Mouse (Mus musculus): ENCODE results near the gene Shc3. TPM values are rescaled to one million over a fixed set of nuclear protein-coding genes. Genes with fewer than 3 reads are reported as not detected.

Gene Shc3
- polyA plus RNA-seq, 1 experiment from 2014 or later = 5.4 TPM

GRCm38 (mm10) chr13:51468697-51469250, 100.4 kb downstream of the Shc3 start:
- no peaks in the 10 kb centered on the region for H3K4me1 ChIP-seq
- WGBS = 75% methylated on average over 17 of the region's 17 CpGs
- H3K9ac ChIP-seq = no peak overlapping the region
- no peaks in the 10 kb centered on the region for H3K36me3 ChIP-seq
- H3K27ac ChIP-seq = no peak overlapping the region
- H3K9me3 ChIP-seq = no peaks in the 10 kb centered on the region
- no peaks in the 10 kb centered on the region for H3K27me3 ChIP-seq (replicated peaks)
- H3K4me2 ChIP-seq (replicated peaks) = no peak overlapping the region
- H3K4me3 ChIP-seq = no peak overlapping the region
- ATAC-seq (ENCODE audit: low FRiP score, low read depth) = no peak

- H3K27ac ChIP-seq = no peak overlapping the region
Measured at GRCm38 (mm10) chr13:51466117-51466841, 102.9 kb downstream of the Shc3 start.

GRCm38 (mm10) chr13:51464294-51464693, 104.9 kb downstream of the Shc3 start:
- H3K36me3 ChIP-seq = no peaks in the 10 kb centered on the region
- no peak for ATAC-seq (ENCODE audit: low FRiP score, low read depth)
- H3K9me3 ChIP-seq = no peaks in the 10 kb centered on the region
- H3K4me1 ChIP-seq = no peaks in the 10 kb centered on the region
- H3K4me2 ChIP-seq (replicated peaks) = no peak overlapping the region
- H3K4me3 ChIP-seq = no peak overlapping the region
- no peaks in the 10 kb centered on the region for H3K27me3 ChIP-seq (replicated peaks)
- 82% methylated on average over 4 of the region's 4 CpGs for WGBS
- no peak overlapping the region for H3K9ac ChIP-seq
- H3K27ac ChIP-seq = no peak overlapping the region

More at GRCm38 (mm10) chr13:51466117-51466841, 102.9 kb downstream of the Shc3 start:
- Histone ChIP-seq H3K9ac (no peak overlapping the region), H3K9me3 (no peaks in the 10 kb centered on the region), H3K4me3 (no peak overlapping the region), H3K36me3 (no peaks in the 10 kb centered on the region), H3K4me1 (no peaks in the 10 kb centered on the region), H3K4me2 (replicated peaks) (no peak overlapping the region), H3K27me3 (replicated peaks) (no peaks in the 10 kb centered on the region)
- 83% methylated on average over 14 of the region's 14 CpGs for WGBS
- no peak for ATAC-seq (ENCODE audit: low FRiP score, low read depth)

GRCm38 (mm10) chr13:51456190-51456878, 112.9 kb downstream of the Shc3 start:
- no peak overlapping the region for H3K27ac ChIP-seq
- no peaks in the 10 kb centered on the region for H3K27me3 ChIP-seq (replicated peaks)
- no peak for ATAC-seq (ENCODE audit: low FRiP score, low read depth)
- H3K36me3 ChIP-seq = no peaks in the 10 kb centered on the region
- no peak overlapping the region for H3K9ac ChIP-seq
- H3K9me3 ChIP-seq = no peaks in the 10 kb centered on the region
- 40% methylated on average over 4 of the region's 4 CpGs for WGBS
- H3K4me2 ChIP-seq (replicated peaks) = no peak overlapping the region
- no peaks in the 10 kb centered on the region for H3K4me1 ChIP-seq
- H3K4me3 ChIP-seq = no peak overlapping the region

GRCm38 (mm10) chr13:51446550-51446949, 122.7 kb downstream of the Shc3 start:
- Histone ChIP-seq H3K4me1 (no peaks in the 10 kb centered on the region), H3K9me3 (no peaks in the 10 kb centered on the region), H3K27me3 (replicated peaks) (no peaks in the 10 kb centered on the region), H3K4me2 (replicated peaks) (no peak overlapping the region), H3K4me3 (no peak overlapping the region), H3K27ac (no peak overlapping the region), H3K36me3 (no peaks in the 10 kb centered on the region), H3K9ac (no peak overlapping the region)
- 91% methylated on average over 4 of the region's 4 CpGs for WGBS
- no peak for ATAC-seq (ENCODE audit: low FRiP score, low read depth)

- ATAC-seq (ENCODE audit: low FRiP score, low read depth) = no peak
- no peaks in the 10 kb centered on the region for H3K27me3 ChIP-seq (replicated peaks)
- H3K4me1 ChIP-seq = no peaks in the 10 kb centered on the region
- WGBS = 89% methylated on average over 8 of the region's 8 CpGs
- no peak overlapping the region for H3K4me3 ChIP-seq
- no peak overlapping the region for H3K4me2 ChIP-seq (replicated peaks)
- H3K27ac ChIP-seq = no peak overlapping the region
- H3K9me3 ChIP-seq = no peaks in the 10 kb centered on the region
- no peak overlapping the region for H3K9ac ChIP-seq
- no peaks in the 10 kb centered on the region for H3K36me3 ChIP-seq
Measured at GRCm38 (mm10) chr13:51442922-51443321, 126.3 kb downstream of the Shc3 start.

GRCm38 (mm10) chr13:51437105-51438085, 131.8 kb downstream of the Shc3 start:
- Histone ChIP-seq H3K9ac (no peak overlapping the region), H3K4me1 (0 out of 2 replicates have a peak, but pooled peaks cover 4% of the 10 kb centered on the region), H3K36me3 (no peaks in the 10 kb centered on the region), H3K27me3 (replicated peaks) (no peaks in the 10 kb centered on the region), H3K4me3 (no peak overlapping the region), H3K27ac (no peak overlapping the region), H3K4me2 (replicated peaks) (no peak overlapping the region), H3K9me3 (no peaks in the 10 kb centered on the region)
- no peak for ATAC-seq (ENCODE audit: low FRiP score, low read depth)
- WGBS = 68% methylated on average over 14 of the region's 14 CpGs

GRCm38 (mm10) chr13:51435146-51435545, 134.1 kb downstream of the Shc3 start:
- Histone ChIP-seq H3K9ac (no peak overlapping the region), H3K27me3 (replicated peaks) (no peaks in the 10 kb centered on the region), H3K36me3 (no peaks in the 10 kb centered on the region), H3K9me3 (no peaks in the 10 kb centered on the region), H3K27ac (no peak overlapping the region), H3K4me1 (0 out of 2 replicates have a peak, but pooled peaks cover 4% of the 10 kb centered on the region), H3K4me2 (replicated peaks) (no peak overlapping the region), H3K4me3 (no peak overlapping the region)
- WGBS = 63% methylated on average over 2 of the region's 2 CpGs
- no peak for ATAC-seq (ENCODE audit: low FRiP score, low read depth)

GRCm38 (mm10) chr13:51434460-51434859, 134.8 kb downstream of the Shc3 start:
- ATAC-seq (ENCODE audit: low FRiP score, low read depth) = no peak
- H3K4me1 ChIP-seq = 0 out of 2 replicates have a peak, but pooled peaks cover 4% of the 10 kb centered on the region

GRCm38 (mm10) chr13:51433371-51433770, 135.8 kb downstream of the Shc3 start:
- 0 out of 2 replicates have a peak, but pooled peaks cover 4% of the 10 kb centered on the region for H3K4me1 ChIP-seq
- 64% methylated on average over 3 of the region's 3 CpGs for WGBS
- no peak for ATAC-seq (ENCODE audit: low FRiP score, low read depth)
- H3K4me3 ChIP-seq = no peak overlapping the region
- H3K4me2 ChIP-seq (replicated peaks) = no peak overlapping the region
- H3K27ac ChIP-seq = no peak overlapping the region
- no peaks in the 10 kb centered on the region for H3K27me3 ChIP-seq (replicated peaks)
- H3K36me3 ChIP-seq = no peaks in the 10 kb centered on the region
- H3K9ac ChIP-seq = no peak overlapping the region
- no peaks in the 10 kb centered on the region for H3K9me3 ChIP-seq

More at GRCm38 (mm10) chr13:51434460-51434859, 134.8 kb downstream of the Shc3 start:
- Histone ChIP-seq H3K27me3 (replicated peaks) (no peaks in the 10 kb centered on the region), H3K9ac (no peak overlapping the region), H3K27ac (no peak overlapping the region), H3K4me3 (no peak overlapping the region), H3K9me3 (no peaks in the 10 kb centered on the region), H3K4me2 (replicated peaks) (no peak overlapping the region), H3K36me3 (no peaks in the 10 kb centered on the region)
- 67% methylated on average over 2 of the region's 2 CpGs for WGBS

GRCm38 (mm10) chr13:51425662-51426443, 143.4 kb downstream of the Shc3 start:
- Histone ChIP-seq H3K9ac (no peak overlapping the region), H3K27me3 (replicated peaks) (no peaks in the 10 kb centered on the region), H3K4me3 (no peak overlapping the region), H3K4me2 (replicated peaks) (no peak overlapping the region), H3K9me3 (no peaks in the 10 kb centered on the region), H3K36me3 (no peaks in the 10 kb centered on the region), H3K4me1 (no peaks in the 10 kb centered on the region), H3K27ac (no peak overlapping the region)
- 88% methylated on average over 4 of the region's 4 CpGs for WGBS
- no peak for ATAC-seq (ENCODE audit: low FRiP score, low read depth)

Measured in neural tube, embryonic 12.5 days (tissue).